Mouse (Mus musculus): ENCODE results near the gene Sv2a. TPM values are rescaled to one million over a fixed set of nuclear protein-coding genes. Genes with fewer than 3 reads are reported as not detected.

The Sv2a gene
- polyA plus RNA-seq (2012; rRNA removed): 2.8 and 3.9 TPM in 2 replicates

DNA sequence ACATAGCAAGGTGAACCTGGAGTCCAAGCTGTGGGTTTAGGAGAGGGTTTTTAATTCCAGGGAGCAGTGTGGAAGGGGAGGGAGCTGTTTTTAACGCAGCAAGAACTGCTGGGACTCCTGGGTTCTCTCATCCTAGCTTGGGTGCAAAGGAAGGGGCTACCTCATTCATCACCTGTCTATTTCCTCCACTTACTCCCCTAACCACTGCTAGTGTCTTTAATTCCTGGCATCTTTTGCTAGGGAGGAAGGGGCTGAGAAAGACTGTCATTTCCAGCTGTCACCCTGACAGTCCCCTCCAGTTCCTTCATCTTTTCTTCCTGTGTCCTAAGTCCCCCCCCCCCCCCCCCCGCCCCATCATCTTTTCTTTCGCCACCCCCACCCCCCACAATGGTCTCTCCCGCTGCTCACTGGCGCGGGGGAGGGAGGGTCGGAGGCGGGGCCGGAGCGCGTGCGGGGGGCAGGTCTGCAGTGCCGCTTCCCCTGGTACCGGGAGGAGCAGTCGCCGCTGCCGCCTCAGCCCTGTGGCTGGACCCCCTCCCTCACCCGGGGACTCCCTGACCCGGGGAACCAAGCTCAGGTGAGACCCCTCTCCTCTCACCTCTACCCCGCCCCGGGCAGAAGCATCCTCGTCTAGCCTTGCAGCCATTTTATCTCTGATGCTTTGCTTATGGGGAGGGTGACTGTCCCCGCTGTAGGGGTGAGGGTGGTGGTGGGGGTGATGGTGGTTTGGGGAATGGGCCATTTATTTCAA, at the start of gene Sv2a:
TSS of gene Sv2a (plus strand) at position 425 of the 751 bp plus-strand sequence.
- DNase-seq (ENCODE audit: low read depth): no peak

DNA sequence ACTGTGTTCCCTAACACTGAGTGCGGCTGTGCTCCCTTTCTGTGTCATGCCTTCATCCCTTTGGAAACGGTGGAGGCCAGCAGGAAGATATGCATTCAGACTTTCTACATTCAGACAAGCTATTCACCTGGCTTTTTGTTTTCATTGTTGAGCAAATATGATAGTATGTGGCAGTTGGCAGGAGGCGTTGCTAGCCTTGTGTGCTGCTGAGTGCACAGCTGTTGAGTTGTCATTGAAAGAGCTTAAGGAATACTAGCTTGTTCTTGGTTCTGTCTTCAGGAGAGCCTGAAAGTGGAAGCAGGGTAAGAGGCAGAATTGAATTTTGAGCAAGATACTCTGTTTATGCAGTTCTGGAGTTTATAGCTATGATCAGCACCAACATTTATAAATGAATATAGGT, 48.5 kb upstream of the Sv2a start:
- DNase-seq (ENCODE audit: low read depth): no peak

DNA sequence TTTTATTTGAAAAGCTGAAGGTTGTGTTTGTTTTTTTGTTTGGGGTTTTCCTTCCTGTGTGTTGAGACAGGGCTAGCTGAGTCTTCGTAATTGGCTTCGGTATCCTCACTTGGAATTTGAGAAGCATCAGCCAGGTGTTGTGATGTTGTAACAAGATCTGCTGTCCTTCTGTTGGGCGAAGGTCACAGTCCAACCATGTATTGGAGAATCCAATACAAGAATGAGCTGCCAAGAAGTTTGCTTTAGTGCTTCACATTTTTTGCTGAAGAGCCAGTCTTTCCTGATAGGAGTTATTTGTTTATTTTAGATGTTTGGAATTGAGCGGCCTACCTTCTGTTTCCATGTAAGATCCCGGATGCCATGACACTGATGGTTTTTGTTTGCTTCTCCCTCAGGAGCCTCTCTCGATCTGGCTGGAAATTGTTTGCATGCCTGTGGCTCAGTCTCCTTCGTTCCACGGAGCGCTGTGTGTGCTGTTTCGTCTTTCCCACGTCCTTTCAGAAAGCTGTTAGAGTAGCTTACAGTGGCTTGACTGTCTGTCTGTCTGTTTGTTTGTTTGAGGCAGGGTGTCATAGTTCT, 47.5 kb upstream of the Sv2a start:
- no peak for DNase-seq (ENCODE audit: low read depth)

DNA sequence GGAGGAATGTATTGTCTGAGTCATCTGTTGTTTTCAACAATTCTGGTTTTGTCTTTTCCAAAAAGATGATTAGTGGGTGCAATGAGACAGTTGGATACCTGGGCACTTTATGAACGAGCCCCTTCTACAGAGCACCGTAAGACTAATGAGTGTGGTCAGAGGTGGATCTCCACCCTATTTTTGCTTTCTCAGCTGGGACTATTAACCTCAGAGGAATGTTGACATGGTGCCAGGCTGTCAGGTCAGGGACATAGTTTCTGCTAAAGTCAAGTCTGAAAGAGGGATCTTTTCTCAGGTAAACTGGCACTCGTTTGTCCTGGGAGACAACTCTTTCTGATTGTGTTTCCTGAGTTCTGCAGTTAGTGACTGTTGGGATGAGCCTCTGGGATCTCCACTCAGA, 45.9 kb upstream of the Sv2a start:
- DNase-seq (ENCODE audit: low read depth): no peak

DNA sequence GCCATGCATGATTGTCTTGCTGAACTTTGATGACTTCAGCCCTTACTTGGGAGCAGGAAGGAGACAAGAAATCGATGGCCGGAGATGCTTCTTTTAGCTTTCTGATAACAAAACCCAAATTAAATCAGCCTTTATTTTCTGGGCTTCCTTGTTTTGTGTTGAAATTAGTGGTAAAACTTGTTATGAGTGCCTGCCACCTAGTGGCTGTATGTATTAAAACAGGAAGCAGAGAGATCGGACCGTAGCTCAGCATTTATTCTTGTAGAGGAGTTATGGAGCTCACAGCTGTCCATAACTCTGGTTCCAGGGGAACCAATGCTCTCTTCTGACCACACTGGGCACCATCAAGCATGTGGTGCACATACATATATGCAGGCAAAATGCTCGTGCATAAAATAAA, 33.0 kb upstream of the Sv2a start:
- DNase-seq (ENCODE audit: low read depth): no peak

DNA sequence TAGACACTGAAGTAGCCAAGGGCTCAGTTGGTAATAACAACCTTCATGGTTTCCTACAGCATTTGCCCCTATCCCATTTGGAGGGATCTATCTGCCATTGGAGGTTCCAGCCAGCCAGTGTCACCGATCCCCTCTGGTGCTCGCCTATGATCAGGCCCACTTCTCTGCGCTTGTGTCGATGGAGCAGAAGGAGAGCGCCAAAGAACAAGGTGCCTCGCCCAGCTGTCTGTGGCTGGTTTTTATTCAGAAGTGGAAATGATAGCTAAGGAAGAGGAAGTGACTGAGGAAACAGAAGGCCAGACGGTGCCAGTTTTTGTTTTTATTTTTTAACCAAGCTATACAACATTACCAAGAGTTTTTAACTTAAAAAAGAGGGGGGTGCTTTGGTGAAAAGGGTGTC, 29.1 kb upstream of the Sv2a start:
- no peak for DNase-seq (ENCODE audit: low read depth)

DNA sequence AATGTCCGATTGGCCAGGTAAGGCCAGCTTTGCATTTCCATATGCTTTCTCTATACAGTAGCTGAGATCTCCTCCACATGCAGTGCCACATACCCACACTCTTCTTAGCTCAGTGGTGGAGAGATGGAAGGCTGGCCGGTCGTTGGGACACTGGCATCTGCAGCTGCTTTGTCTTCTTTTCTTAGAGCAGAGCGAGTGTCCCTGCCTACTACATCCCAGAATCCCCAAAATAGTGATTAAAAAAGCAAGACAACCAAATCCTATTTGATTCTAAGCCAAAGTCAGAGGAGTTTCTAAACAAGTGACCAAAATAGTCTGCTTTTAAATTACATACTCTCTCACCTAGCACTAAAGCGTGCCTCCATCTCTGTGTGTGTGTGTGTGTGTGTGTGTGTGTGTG, 28.3 kb upstream of the Sv2a start:
- DNase-seq (ENCODE audit: low read depth): no peak

DNA sequence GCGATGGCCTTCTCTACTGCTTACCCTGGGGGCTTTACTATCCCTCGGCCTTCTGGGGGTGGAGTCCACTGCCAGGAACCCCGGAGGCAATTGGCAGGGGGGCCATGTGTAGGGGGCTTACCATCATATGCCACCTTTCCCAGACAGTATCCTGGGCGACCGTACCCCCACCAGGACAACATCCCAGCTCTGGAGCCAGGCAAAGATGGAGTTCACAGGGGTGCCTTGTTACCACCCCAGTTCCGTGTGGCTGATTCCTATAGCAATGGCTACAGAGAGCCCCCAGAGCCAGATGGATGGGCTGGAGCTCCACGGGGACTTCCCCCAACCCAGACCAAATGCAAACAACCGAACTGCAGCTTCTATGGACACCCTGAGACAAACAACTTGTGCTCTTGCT, 25.4 kb upstream of the Sv2a start:
- DNase-seq (ENCODE audit: low read depth): no peak

DNA sequence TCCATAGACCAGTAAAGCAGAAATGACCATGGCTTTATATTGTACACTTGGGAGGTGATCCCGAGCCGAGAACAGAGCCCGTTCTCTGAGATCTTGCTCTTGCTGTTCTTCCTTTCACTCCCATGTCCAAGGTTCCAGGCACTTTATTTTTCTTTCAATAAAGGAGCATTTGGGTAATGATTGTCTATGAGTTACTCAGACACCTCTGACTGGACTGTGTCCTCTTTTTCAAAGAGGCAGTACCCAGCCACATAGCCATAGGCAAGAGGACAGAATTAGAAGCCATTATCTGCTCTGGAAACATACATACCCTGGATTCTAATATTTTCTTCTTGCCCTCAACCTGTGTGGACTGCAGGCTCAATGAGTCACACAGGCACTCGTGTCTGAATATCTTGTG, 21.1 kb upstream of the Sv2a start:
- no peak for DNase-seq (ENCODE audit: low read depth)

DNA sequence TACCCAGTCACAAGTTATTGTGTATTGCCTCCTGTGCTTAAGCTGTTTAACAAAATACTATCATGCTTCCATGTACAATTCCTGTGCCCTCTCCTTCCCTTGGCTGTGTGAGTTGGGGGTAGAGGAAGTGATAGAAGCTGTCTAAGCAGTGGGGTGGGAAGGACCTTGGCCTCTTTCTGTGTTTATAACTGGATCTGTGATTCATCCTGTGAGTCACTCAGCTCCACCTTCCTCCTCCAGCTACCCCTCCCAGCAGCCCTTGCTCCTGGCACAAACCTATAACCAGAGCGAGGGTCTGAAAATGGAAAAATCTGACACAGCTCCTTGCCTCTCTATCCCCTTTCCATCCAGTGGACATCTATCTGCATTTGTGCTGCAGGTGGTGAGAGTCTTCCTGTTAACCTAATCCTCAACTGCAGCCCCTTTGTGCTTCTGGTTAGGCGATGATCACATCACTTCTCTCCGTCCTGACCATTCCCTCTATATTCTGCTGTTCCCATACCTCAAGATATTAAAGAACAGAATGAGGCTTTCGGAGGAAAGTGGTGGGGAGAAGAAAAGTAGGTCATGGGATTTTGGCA, 20.6 kb upstream of the Sv2a start:
- DNase-seq (ENCODE audit: low read depth): peak; percentile 44

DNA sequence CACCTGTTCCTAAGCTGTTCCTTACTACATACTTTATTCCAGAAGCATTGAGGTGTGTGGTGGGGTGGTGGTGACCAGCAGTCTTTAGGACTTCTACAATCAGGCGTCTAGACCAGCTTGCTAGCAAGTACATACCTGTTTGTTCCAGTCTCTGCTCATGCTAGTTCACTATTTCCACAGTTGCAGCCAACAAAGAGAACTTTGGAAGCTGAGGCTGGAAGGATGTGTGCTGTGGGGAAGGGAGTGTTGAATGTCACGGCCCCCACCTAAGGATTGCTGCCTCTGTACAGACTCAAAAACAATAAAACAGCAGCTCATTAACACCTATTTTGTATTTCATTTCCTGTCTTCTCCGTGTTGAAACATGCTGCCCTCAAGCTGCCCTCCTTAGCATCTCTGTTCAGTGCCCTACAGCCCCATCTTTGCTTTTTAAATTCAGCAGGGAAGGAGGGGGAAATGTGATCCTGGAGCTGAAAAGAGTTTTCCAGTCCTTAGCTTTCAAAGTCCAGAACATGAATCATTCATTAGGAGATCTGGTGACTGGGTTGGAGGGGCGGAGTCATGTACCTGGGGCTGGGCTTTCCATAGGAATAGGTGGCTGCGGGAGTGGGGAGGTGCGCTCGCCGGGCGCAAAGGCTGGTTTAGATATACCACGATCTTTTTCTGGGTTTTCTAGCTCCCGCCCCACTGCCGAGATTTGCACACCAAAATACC, 20.0 kb upstream of the Sv2a start:
- DNase-seq (ENCODE audit: low read depth): peak; percentile 70

DNA sequence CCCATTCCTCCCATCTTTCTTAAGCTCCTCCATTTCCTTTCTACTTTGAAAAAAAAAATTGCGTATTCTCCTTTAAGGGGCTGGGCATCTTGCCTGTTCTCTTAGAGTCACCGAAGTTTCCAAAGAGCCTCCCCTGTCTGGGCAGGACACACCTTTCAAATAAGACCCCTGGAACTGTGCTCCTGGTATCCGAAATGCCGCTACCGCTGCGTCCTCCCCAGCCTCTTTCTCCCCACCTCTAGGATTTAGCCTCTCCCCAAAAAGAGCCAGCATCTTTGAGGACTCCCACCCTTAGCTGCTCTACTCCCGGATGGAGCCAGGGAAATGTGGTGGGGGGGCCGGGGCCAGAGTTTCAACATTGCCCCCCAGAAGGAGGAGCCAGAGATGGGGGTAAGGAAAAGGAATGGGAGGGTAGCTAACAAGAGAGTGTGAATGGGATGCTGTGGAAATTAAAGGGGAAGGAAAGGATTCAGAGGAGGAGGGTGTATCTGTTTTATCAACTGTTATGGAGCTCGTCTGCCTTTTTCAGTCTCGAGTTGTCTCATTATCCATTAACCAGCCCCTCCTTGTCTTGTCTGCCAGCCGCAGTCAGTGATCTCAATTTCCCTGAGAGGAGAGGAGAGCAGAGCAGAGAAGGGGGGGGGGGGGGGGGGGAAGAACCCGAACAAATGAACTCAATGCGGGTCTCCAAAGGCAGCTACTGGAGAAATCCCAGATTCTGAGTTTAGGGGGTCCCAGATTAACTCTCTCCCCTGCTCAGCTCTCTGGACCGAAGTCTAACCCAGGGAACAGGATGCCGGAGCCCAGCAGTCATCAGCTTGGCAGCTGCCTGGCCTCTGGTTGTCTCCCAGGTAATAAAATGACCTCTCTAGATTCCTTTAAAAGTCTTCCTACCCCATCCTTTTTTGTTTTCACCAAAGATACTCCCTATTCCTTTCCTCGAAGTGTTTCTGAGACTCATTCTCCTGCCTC, 18.8 kb upstream of the Sv2a start, which contains the start of gene Mtmr11:
TSS of gene Mtmr11 (plus strand) at position 136 of the 972 bp plus-strand sequence.
- DNase-seq (ENCODE audit: low read depth): no peak

DNA sequence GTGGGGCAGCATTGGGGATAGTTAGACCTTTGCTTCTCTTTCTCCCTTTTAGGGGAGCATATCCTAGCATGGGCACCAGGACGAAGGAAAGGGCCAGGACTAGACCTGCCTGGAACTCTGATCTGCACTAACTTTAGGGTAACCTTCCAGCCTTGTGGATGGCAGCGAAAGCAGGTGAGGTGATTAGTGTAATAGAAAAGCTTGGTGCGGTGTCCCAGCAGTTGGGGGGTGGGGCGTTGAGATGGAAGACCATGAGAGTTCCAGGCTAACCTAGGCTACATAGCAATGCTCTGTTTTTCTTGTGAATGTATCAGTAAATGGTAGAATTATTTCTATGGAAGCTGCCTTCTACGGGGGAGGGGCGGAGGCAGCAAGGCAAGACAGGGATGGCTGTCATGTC, 17.9 kb upstream of the Sv2a start:
- DNase-seq (ENCODE audit: low read depth): no peak

DNA sequence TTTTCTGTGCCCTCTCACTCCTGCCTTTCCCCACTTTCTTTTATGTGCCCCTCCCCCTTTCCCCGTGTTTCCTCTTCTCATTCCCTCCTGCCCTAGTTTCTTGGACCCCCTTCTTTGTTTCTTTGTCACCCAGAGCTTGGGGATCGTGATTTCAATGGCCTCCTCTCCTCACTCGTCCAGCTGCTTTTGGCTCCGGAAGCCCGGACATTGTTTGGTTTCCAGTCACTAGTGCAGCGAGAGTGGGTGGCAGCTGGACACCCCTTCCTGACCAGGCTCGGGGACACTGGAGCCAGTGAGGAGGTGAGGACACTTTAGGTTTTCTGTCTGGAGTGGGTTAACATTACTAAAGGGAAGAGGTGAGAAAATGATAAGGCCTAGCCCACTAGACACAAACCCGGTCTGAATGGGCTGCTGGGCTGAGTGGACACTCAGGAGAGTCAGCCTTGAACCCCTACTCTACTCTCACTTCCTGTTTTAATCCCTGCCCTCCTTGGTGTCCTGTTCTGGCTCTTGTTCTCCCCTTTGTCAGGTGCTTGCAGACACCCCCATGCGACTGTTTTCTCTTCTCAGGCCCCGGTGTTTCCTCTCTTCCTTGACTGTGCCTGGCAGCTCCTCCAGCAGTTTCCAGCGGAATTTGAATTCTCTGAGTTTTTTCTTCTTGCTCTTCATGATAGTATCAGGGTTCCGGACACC, 12.3 kb upstream of the Sv2a start:
- DNase-seq (ENCODE audit: low read depth): no peak

DNA sequence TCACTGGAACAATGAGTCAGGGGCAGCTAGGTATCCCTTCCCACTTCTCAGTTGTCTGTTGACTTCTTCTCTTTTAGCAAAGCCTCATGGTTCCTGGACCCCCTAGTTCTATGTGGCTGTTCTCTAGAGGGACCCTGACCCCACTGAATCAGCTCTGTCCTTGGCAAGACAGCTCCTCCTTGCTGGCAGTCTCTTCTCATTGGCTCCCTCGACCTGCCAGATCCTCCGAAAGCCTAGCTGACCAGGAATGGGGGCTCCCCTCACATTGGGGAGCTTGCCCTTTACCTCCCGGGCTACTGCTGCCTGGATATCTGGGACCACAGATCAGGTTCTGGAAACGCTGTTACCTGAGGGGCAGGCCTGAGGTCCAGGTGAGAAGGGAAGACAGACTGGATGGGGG, 10.7 kb upstream of the Sv2a start:
- no peak for DNase-seq (ENCODE audit: low read depth)

DNA sequence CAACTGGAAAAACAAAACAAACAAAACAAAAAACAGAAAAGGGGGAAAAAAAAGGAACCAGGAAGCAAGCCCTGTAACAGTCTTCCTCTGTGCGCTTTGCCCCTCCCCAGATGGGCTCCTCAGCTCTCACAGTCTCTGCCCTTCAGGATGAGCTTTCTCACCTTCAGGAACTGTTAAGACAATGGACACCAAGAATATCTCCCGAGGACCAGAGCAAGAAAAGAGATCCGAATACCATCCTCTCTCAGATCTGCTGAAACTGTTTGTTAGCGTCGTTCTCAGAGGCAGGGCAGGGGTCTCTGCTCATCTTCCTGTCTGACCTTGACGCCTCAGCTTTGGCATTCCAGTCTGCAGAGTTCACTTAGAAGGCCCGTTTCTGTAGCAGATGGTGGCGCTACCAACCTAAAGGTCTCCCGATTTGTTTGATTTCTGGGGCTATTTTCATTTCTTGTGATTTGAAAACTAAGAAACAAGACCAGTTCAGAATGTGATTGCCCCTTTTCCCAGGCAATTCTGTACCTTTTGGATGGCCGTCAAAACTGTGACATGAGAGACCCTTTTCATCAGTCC, 9.9 kb upstream of the Sv2a start:
- no peak for DNase-seq (ENCODE audit: low read depth)

DNA sequence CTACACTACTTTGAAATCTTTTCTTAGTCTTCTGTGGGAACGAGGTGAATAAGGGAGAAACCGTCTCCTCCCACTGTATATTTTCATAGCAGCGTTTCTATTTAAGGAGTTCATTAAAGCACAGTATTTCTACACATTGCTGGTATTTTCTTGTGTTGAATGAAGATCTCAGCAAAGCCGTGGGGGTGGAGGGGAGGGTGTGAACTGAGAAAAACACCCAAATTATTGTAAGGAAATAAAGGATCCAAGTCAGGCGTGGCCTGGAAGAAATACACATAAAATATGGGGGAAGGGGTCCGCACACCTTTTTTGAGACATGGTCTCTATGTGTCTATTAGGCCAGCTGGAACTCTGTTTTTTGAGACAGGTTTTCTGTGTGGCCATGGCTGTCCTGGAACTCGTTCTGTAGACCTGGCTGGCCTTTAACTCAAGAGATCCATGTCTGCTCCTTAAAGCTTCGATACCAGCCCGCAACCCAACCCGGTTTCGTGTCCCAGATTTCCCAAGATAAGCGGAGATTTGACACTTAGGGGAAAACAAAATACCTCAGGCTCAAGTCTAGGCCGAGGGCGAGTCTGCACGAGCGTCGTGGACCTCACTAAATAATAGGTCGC, 9.3 kb upstream of the Sv2a start:
- no peak for DNase-seq (ENCODE audit: low read depth)

DNA sequence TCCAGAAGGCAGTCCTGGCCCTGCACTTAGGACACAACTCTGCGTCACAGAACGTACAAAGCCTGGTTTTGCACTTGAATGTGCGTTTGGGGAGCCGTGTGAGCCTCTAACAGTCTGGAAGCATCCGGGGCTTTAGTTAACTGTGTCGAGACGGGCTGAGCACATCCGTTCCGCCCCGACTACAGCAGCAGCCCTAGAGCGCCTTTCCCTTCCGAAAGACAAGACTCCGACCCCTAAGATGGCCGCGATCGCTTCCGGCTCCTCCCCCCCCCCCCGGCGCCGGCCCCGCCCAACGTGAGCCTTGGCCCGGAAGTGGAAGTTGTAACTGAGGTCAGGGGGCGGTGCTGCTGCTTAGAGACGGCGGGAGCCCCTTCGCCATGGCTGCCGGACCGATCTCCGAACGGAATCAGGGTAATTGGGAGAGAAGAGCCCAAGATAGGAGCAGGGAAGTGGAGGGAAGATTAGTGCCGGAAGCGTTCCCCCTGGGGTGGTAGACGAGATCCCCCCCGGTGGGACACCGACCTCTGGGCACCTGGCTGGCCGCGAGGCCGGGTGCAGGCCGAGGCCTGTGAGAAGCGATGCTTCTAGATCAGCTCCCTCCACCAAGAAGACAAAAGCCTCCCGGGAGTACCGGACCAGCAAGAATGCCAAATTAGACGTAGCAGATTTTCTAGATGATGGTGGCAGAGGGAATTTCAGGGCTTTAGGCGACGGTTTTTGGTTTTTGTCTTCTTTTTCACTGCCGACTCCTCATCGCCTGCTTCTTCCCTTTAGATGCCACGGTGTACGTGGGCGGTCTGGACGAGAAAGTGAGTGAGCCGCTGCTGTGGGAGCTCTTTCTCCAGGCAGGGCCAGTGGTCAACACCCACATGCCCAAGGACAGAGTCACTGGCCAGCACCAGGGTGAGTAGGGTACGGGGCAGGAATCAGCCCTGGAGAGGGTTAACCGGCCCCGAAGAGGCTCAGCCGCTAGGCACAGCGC, 8.5 kb upstream of the Sv2a start, which contains the start of gene Sf3b4:
TSS of gene Sf3b4 (plus strand) at position 136 of the 982 bp plus-strand sequence.
- DNase-seq (ENCODE audit: low read depth): no peak

DNA sequence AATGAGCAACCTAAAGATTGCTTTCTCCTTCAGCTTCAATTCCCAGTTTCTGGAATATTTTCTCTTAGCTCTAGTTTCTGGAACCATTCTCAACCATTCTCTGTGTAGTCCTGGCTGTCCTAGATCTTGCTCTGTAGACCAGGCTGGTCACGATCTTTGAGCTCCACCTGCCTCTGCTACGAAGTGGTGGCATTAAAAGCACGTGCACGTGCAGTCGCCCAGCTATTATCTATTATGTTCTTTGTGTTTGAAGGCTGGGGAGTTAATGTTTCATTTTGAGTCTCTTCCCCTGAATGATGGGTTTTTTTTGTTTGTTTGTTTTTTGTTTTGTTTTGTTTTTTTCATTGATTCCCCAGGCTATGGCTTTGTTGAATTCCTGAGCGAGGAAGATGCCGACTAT, 7.8 kb upstream of the Sv2a start:
- no peak for DNase-seq (ENCODE audit: low read depth)

Measured in gonadal fat pad, adult 2 months (tissue).